In the genomic region with DNA sequence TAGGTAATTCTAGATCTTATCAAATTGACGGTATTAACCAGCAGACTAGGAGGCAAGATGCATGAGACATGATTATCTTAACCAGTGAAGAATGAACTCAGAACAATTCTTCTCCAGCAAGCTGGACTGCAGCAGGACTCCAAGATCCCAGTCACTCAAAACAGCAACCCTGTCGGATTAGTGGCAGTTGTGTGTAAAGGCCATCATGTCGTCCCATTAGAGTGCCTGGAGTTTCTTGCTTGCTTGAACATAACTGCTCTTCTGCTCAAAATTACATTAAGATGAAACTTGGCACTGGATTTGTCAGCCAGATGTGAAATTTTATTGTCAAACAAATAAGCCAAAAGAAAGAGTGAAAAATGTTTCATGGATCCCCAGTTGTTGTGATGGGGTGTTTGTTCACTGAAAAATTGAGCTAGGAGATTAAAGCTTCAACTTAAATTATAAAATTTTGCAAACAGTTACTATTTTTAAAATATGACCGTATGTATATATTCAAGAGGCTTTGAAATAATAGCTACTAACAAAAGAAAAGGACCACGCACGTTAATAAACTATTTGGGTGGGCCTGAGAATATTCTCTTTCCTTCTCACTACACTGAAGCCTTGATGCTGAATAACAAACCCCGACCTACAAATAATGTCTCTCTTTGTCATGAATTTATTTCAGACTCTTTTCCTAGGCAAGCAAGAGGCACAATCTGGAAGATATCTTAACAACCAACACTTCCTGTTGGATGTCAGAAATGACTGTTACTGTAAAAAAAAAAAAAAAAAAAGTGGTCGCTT, we compare ENCODE assay signal across 17 mouse cellular contexts. TPM values are rescaled to one million over a fixed set of nuclear protein-coding genes. Genes with fewer than 3 reads are reported as not detected.
DNase-seq lines count a peak whose midpoint lies in the region; ATAC-seq lines count a peak whose summit lies in the region.
"Had no signal": no experiment of that assay in that cellular context is flagged by ENCODE, and none has a peak within 500 bp of the region (broad histone marks: within the 10 kb centered on the region; RNA-seq: fewer than 3 reads in every experiment).

No protein-coding gene starts in this region.

- no peaks in the 10 kb centered on the region for H3K36me3 ChIP-seq in kidney, embryonic 15.5 days
- H3K36me3 ChIP-seq in lung, embryonic 15.5 days, result no peaks in the 10 kb centered on the region
- H3K36me3 ChIP-seq in liver, embryonic 15.5 days (replicated peaks), result no peaks in the 10 kb centered on the region
- H3K36me3 ChIP-seq in hindbrain, embryonic 16.5 days (ENCODE audit: control insufficient read depth, insufficient read depth, low read length), result no peaks in the 10 kb centered on the region
- H3K36me3 ChIP-seq: embryonic facial prominence, embryonic 10.5 days; heart, embryonic 10.5 days; limb, embryonic 15.5 days had no signal

- H3K4me1 ChIP-seq in kidney, embryonic 15.5 days, result peaks cover 30% of the 10 kb centered on the region
- H3K4me1 ChIP-seq in lung, embryonic 15.5 days, result peaks cover 62% of the 10 kb centered on the region
- H3K4me1 ChIP-seq in liver, embryonic 15.5 days (replicated peaks), result peaks cover 67% of the 10 kb centered on the region
- H3K4me1 ChIP-seq in hindbrain, embryonic 16.5 days (ENCODE audit: control insufficient read depth, insufficient read depth, low read depth, low read length), result peaks cover 9% of the 10 kb centered on the region

- H3K4me2 ChIP-seq in kidney, embryonic 15.5 days, result no peak overlapping the region
- no peak overlapping the region for H3K4me2 ChIP-seq in lung, embryonic 15.5 days
- peak overlapping the region; percentile 70 for H3K4me2 ChIP-seq in liver, embryonic 15.5 days
- no peak overlapping the region for H3K4me2 ChIP-seq in hindbrain, embryonic 16.5 days (ENCODE audit: low read length)
- H3K4me2 ChIP-seq: limb, embryonic 15.5 days had no signal

- peak overlapping the region; percentile 64; the same call in 1 of the 2 replicates for H3K27ac ChIP-seq in kidney, embryonic 15.5 days
- H3K27ac ChIP-seq in lung, embryonic 15.5 days, result peak overlapping the region; percentile 79
- peak overlapping the region; percentile 99 for H3K27ac ChIP-seq in liver, embryonic 15.5 days (replicated peaks)
- H3K27ac ChIP-seq in hindbrain, embryonic 16.5 days (ENCODE audit: low read depth, low read length), result no peak overlapping the region
- H3K27ac ChIP-seq: embryonic facial prominence, embryonic 10.5 days; heart, embryonic 10.5 days; limb, embryonic 15.5 days had no signal

- H3K9ac ChIP-seq in kidney, embryonic 15.5 days, result no peak overlapping the region
- no peak overlapping the region for H3K9ac ChIP-seq in lung, embryonic 15.5 days
- H3K9ac ChIP-seq in liver, embryonic 15.5 days, result 0 out of 2 replicates have a peak overlapping the region, but pooled peaks have one; percentile 3
- no peak overlapping the region for H3K9ac ChIP-seq in hindbrain, embryonic 16.5 days (ENCODE audit: low read depth, low read length)
- H3K9ac ChIP-seq: limb, embryonic 15.5 days had no signal

- H3K9me3 ChIP-seq in kidney, embryonic 15.5 days (replicated peaks), result no peaks in the 10 kb centered on the region
- no peaks in the 10 kb centered on the region for H3K9me3 ChIP-seq in lung, embryonic 15.5 days
- H3K9me3 ChIP-seq in liver, embryonic 15.5 days (replicated peaks), result no peaks in the 10 kb centered on the region
- H3K9me3 ChIP-seq in hindbrain, embryonic 16.5 days (ENCODE audit: control insufficient read depth, low read length), result no peaks in the 10 kb centered on the region
- H3K9me3 ChIP-seq: embryonic facial prominence, embryonic 10.5 days; heart, embryonic 10.5 days; limb, embryonic 15.5 days had no signal

- 63% methylated on average over 8 of the region's 8 CpGs for WGBS in kidney, embryonic 15.5 days
- WGBS in lung, embryonic 15.5 days, result 39% methylated on average over 8 of the region's 8 CpGs
- 42% methylated on average over 8 of the region's 8 CpGs for WGBS in liver, embryonic 15.5 days (ENCODE audit: insufficient replicate concordance)
- 82% methylated on average over 8 of the region's 8 CpGs for WGBS in hindbrain, embryonic 16.5 days

- no peak for ATAC-seq in kidney, embryonic 15.5 days (replicated peaks; ENCODE audit: low FRiP score)
- ATAC-seq in lung, embryonic 15.5 days (ENCODE audit: borderline replicate concordance, extremely low read depth, low FRiP score, low TSS enrichment), result peak; percentile 47; the same call in 1 of the 2 replicates
- ATAC-seq in liver, embryonic 15.5 days (ENCODE audit: insufficient read depth), result peak; percentile 17; the same call in 1 of the 2 replicates
- no peak for ATAC-seq in hindbrain, embryonic 16.5 days
- no peak for ATAC-seq in inflammation-experienced regulatory T-cells, adult 6 months

- no peaks in the 10 kb centered on the region for H3K27me3 ChIP-seq in kidney, embryonic 15.5 days
- H3K27me3 ChIP-seq in lung, embryonic 15.5 days, result no peaks in the 10 kb centered on the region
- no peaks in the 10 kb centered on the region for H3K27me3 ChIP-seq in liver, embryonic 15.5 days
- no peaks in the 10 kb centered on the region for H3K27me3 ChIP-seq in hindbrain, embryonic 16.5 days (replicated peaks; ENCODE audit: control insufficient read depth, insufficient read depth, low read length)
- H3K27me3 ChIP-seq: CH12.LX; limb, embryonic 15.5 days had no signal

- no peak for DNase-seq in kidney, postnatal 25 days
- no peak for DNase-seq in lung, postnatal 4 days
- DNase-seq in MN1 (ENCODE audit: low spot score), result peak; percentile 47
- DNase-seq: cerebellum, adult 8-10 months; kidney, adult 18-20 months; midbrain, embryonic 14.5 days; right cerebral cortex, postnatal 25 days; thymus, postnatal 25 days had no signal

- H3K4me3 ChIP-seq in kidney, embryonic 15.5 days (replicated peaks), result no peak overlapping the region
- H3K4me3 ChIP-seq in lung, embryonic 15.5 days, result no peak overlapping the region
- H3K4me3 ChIP-seq in liver, embryonic 15.5 days (replicated peaks), result no peak overlapping the region
- no peak overlapping the region for H3K4me3 ChIP-seq in hindbrain, embryonic 16.5 days (ENCODE audit: low read length)
- H3K4me3 ChIP-seq: embryonic facial prominence, embryonic 10.5 days; heart, embryonic 10.5 days; limb, embryonic 15.5 days had no signal

RNA-seq across cellular contexts. Expression of gene Gm10260, which starts 19.4 kb away (rescaled TPM):
- polyA plus RNA-seq in kidney, embryonic 15.5 days (2015; fragmentation: Nextera tagmentation; extraction: Ambion mirVana), result 3.4 and 6.9 TPM in 2 replicates
- 3.2 and 3.4 TPM in 2 replicates for polyA plus RNA-seq in lung, embryonic 15.5 days (2015; fragmentation: Nextera tagmentation; extraction: Ambion mirVana)
- 2.4 and 5.0 TPM in 2 replicates for polyA plus RNA-seq in liver, embryonic 15.5 days (2015; fragmentation: Nextera tagmentation; extraction: Ambion mirVana)
- 2.5 and 6.8 TPM in 2 replicates for polyA plus RNA-seq in hindbrain, embryonic 16.5 days (2015; fragmentation: Nextera tagmentation; extraction: Ambion mirVana)
- 10 to 100 TPM in 2 of 3 experiments, 1 to 10 TPM in 1; 9.1 to 26.6 (median 25.0) TPM for polyA plus RNA-seq in inflammation-experienced regulatory T-cells, adult 6 months (2017; shearing (Covaris generic))
- polyA plus RNA-seq: midbrain, embryonic 14.5 days had no signal

Comparison
In these comparisons a context has a peak if more than half of its experiments do, and no peak if none do; other contexts are left out.
1. ATAC-seq: peak in lung, embryonic 15.5 days (single experiment) and liver, embryonic 15.5 days (single experiment); none in kidney, embryonic 15.5 days (single experiment), hindbrain, embryonic 16.5 days (single experiment) and inflammation-experienced regulatory T-cells, adult 6 months (single experiment).